Mouse (Mus musculus) forebrain, embryonic 14.5 days (tissue): ENCODE results near the gene Stx6. TPM values are rescaled to one million over a fixed set of nuclear protein-coding genes. Genes with fewer than 3 reads are reported as not detected.
A peak's percentile ranks its signal among the peaks of the same experiment; 100 is the strongest.

Experiments
- ATAC-seq: fragments of 200-750 bp; cut with Nextera tagmentation; 2 replicates; pipeline ENCODE4 v1.8.0; 2017; ENCODE audit warnings: mild to moderate bottlenecking, moderate library complexity
- DNase-seq: peaks from one replicate; pipeline ENCODE4 v3.0.0-alpha.2; 2015; ENCODE audit warnings: low spot score
- H3K27ac ChIP-seq: fragments of 300-500 bp; sonication (generic); 2 replicates; pipeline ENCODE4 v1.5.1; 2014; ENCODE audit warnings: low read depth, mild to moderate bottlenecking, control low read depth, low read length, moderate library complexity
- H3K27me3 ChIP-seq: fragments of 300-500 bp; sonication (generic); replicated peaks from 2 replicates; pipeline ENCODE4 v1.6.1; 2014; ENCODE audit warnings: low read length, control low read depth, mixed read lengths; ENCODE audit not compliant: control insufficient read depth, insufficient read depth
- H3K36me3 ChIP-seq: fragments of 300-500 bp; sonication (generic); 2 replicates; pipeline ENCODE4 v1.6.1; 2014; ENCODE audit warnings: low read length, control low read depth; ENCODE audit not compliant: control insufficient read depth, insufficient read depth
- H3K4me1 ChIP-seq: fragments of 300-500 bp; sonication (generic); 2 replicates; pipeline ENCODE4 v1.6.1; 2014; ENCODE audit warnings: antibody characterized with exemption, low read length, control low read depth; ENCODE audit not compliant: control insufficient read depth, insufficient read depth
- H3K4me2 ChIP-seq: fragments of 300-500 bp; sonication (generic); 2 replicates; pipeline ENCODE4 v1.6.1; 2014; ENCODE audit warnings: mild to moderate bottlenecking, control low read depth, low read length
- H3K4me3 ChIP-seq: fragments of 300-500 bp; sonication (generic); 2 replicates; pipeline ENCODE4 v1.5.1; 2014; ENCODE audit warnings: low read depth, low read length, control low read depth
- H3K9ac ChIP-seq: fragments of 300-500 bp; sonication (generic); 2 replicates; pipeline ENCODE4 v1.6.1; 2014; ENCODE audit warnings: mild to moderate bottlenecking, low read length, control low read depth, moderate library complexity
- H3K9me3 ChIP-seq: fragments of 300-500 bp; sonication (generic); replicated peaks from 2 replicates; pipeline ENCODE4 v1.6.1; 2016; ENCODE audit warnings: low read length, control low read depth, mixed read lengths; ENCODE audit not compliant: control insufficient read depth
- WGBS: fragments of 180-500 bp; shearing (Covaris S2); extraction: QIAGEN DNeasy Blood & Tissue Kit; methylation state at CpG from one replicate; pipeline ENCODE4 v1.1.7; 2014; 5-methylcytosine and 5-hydroxymethylcytosine counted together
- polyA plus RNA-seq: library from polyadenylated mRNA; unstranded; fragments of >200 nt; fragmentation: Nextera tagmentation; extraction: Ambion mirVana; gene quantifications from 2 replicates; pipeline ENCODE4 v1.2.1, GENCODE M21; 2014

Gene Stx6
- polyA plus RNA-seq, 1 experiment from 2014 or later = 97.7 TPM

DNA sequence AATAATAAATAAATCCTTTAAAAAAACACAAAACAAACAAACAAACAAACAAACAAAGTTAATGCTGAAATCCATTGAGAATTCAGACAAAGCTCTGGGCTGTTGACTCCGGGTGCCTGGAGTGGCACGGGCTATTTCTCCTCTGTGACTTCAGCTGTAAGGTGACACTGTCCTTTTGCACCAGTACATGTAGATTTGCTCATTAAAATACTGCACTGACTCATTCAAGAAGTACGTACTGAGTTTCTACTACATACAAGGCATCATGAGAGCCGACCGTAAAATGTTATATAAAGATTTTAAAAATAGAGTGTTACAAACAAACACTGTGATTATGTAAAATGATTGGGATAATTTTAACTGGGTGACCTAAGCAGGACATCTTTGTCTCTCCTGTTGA is 34.1 kb upstream of the Stx6 start:
- Histone ChIP-seq H3K27me3 (no peaks in the 10 kb centered on the region), H3K9me3 (no peaks in the 10 kb centered on the region), H3K4me1 (no peaks in the 10 kb centered on the region), H3K36me3 (no peaks in the 10 kb centered on the region), H3K27ac (no peak overlapping the region), H3K9ac (no peak overlapping the region), H3K4me3 (no peak overlapping the region), H3K4me2 (no peak overlapping the region)
- DNase-seq (no peak), ATAC-seq (no peak)
- WGBS = 92% methylated on average over 5 of the region's 5 CpGs

DNA sequence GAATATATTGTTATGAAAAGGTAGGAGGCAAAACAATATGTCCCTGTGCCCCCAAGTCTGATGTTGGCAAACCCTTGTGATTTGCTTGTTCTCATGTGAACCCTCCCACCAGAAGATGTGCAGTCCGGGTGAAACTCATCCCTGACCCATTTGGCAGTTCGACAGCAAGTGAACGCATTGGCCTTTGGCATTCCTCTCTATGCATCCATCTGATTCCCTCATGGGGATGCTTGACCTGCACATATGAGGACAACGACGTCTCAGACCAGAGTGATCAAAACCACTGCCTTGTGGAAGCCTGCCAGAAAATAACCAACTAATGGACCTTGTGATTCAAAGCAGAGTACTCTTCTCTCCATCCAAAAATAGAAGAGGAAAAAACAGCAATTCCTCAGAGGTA is 31.8 kb upstream of the Stx6 start:
- no peak for DNase-seq
- H3K27me3 ChIP-seq = no peaks in the 10 kb centered on the region
- WGBS = 90% methylated on average over 5 of the region's 5 CpGs

DNA sequence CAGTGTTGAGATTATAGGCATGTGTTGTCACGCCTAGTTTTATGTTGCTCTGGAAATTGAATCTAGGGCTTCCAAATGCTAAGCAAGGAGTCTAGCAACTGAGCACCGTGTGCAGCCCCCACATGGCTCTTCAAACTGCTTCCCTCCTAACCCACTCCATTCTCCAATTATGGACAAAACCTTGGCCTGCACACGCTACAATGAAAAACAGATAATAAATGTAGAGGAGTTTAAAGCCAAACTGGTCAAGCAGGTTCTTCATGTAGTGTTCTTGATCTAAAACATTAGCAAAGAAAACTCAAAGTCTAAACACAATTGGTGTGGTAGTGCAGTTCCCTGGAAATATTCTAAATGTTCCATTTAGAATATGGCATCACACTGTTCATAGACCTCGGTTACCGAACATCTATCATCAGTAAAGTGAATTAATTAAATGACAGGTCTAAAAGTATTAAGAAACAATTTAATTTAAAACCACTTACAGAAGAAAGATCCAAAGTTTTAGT is 31.0 kb upstream of the Stx6 start:
- Histone ChIP-seq H3K4me1 (no peaks in the 10 kb centered on the region), H3K9me3 (no peaks in the 10 kb centered on the region), H3K4me3 (no peak overlapping the region), H3K9ac (no peak overlapping the region), H3K36me3 (no peaks in the 10 kb centered on the region), H3K4me2 (no peak overlapping the region), H3K27me3 (no peaks in the 10 kb centered on the region), H3K27ac (no peak overlapping the region)
- no peak for DNase-seq
- no peak for ATAC-seq
- WGBS = 90% methylated on average over 5 of the region's 5 CpGs

More for the DNA sequence above, 31.8 kb upstream of the Stx6 start:
- no peak overlapping the region for H3K4me2 ChIP-seq
- no peaks in the 10 kb centered on the region for H3K4me1 ChIP-seq
- H3K27ac ChIP-seq = no peak overlapping the region
- H3K9me3 ChIP-seq = no peaks in the 10 kb centered on the region
- ATAC-seq = no peak
- H3K9ac ChIP-seq = no peak overlapping the region
- H3K4me3 ChIP-seq = no peak overlapping the region
- H3K36me3 ChIP-seq = no peaks in the 10 kb centered on the region

DNA sequence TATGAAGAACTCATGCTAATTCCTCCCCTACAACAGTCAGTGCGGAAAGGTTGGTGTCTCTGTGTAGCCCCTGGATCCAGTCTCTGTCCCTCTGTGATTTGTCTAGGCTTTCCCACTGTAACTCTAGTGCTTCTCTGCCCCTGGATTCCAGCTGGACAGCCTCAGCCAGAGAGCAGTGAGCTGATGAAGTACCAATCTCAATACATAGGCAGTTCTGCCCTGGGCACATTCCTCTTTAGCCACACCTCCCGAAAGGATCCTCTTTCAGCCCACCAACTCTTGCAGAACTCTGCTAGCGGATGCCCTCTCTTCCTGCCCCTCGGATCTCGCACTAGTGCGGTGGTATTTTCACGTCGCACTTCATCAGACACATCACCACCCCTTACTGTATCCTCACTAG is 23.6 kb upstream of the Stx6 start:
- DNase-seq (no peak), ATAC-seq (no peak)
- H3K9ac ChIP-seq = no peak overlapping the region
- no peak overlapping the region for H3K4me2 ChIP-seq
- no peaks in the 10 kb centered on the region for H3K27me3 ChIP-seq
- H3K36me3 ChIP-seq = no peaks in the 10 kb centered on the region
- WGBS = 65% methylated on average over 8 of the region's 8 CpGs
- no peaks in the 10 kb centered on the region for H3K9me3 ChIP-seq
- no peaks in the 10 kb centered on the region for H3K4me1 ChIP-seq
- no peak overlapping the region for H3K27ac ChIP-seq
- no peak overlapping the region for H3K4me3 ChIP-seq

DNA sequence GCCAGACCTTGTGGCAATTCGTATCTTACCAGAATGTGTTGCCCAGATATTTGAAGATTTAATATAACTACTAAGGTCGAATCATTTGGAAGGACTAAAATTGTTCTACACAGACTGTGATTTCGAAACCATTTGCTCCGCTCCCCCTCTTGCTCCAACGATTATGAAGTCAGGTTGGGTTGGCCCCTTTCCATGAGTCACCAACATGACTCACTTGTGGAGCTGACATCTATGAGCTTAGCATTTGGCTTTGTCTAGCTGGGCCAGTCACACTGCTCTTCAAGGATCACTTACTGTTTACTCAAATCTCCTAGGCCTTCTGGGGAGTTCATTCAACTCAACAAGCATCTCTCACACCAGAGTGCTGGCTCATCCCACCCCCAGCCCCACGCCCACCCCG is 19.7 kb upstream of the Stx6 start:
- no peak for DNase-seq
- Histone ChIP-seq H3K27ac (no peak overlapping the region), H3K27me3 (no peaks in the 10 kb centered on the region), H3K4me1 (no peaks in the 10 kb centered on the region), H3K9ac (no peak overlapping the region), H3K36me3 (no peaks in the 10 kb centered on the region), H3K4me3 (no peak overlapping the region), H3K4me2 (no peak overlapping the region), H3K9me3 (no peaks in the 10 kb centered on the region)
- no peak for ATAC-seq
- WGBS = 94% methylated on average over 7 of the region's 7 CpGs

DNA sequence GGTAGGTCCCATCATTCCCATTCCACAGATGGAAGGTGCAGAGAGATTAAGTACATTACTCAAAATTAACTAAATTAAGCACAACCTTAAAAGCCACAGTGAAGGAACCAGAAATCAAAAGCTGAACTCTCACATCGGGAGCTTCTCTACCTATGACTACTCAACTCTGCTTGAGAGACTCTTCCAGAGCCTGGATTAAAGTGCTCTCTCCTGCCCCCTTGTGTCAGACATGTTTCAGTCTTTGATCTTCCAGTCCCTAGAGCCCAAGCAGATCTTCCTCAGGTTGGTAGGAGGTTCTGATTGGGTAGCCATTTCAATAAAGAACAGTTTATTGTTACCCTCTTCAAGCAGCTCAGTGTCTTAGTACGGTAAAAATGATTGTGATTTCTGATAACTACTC is 18.4 kb upstream of the Stx6 start:
- Histone ChIP-seq H3K4me2 (no peak overlapping the region), H3K9me3 (no peaks in the 10 kb centered on the region), H3K4me1 (no peaks in the 10 kb centered on the region), H3K9ac (no peak overlapping the region), H3K36me3 (no peaks in the 10 kb centered on the region), H3K4me3 (no peak overlapping the region), H3K27ac (no peak overlapping the region), H3K27me3 (no peaks in the 10 kb centered on the region)
- WGBS = 77% methylated on average over 2 of the region's 2 CpGs
- peak; percentile 34 for DNase-seq
- no peak for ATAC-seq

DNA sequence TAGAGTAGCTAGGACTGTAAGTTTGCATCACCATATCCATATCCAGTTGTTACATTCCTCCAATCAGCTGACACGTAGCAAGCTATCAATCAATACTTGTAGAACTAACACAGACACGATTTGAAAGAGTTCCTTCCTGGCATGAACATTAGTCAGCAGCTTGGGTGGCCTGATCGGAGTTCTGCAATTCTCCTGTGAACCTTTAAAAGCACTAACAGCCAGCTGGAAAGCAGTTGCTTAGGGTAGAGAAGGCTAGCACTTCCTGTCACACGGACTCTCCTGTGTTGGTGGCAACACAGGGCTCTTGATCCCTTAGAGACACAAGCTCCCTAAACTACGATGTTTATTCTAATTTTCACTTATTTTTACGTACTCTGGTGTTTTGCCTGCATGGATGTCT is 12.9 kb upstream of the Stx6 start:
- Histone ChIP-seq H3K4me1 (no peaks in the 10 kb centered on the region), H3K27me3 (no peaks in the 10 kb centered on the region), H3K9me3 (no peaks in the 10 kb centered on the region), H3K4me2 (no peak overlapping the region), H3K27ac (no peak overlapping the region), H3K4me3 (no peak overlapping the region), H3K9ac (no peak overlapping the region), H3K36me3 (no peaks in the 10 kb centered on the region)
- DNase-seq (no peak), ATAC-seq (no peak)
- WGBS = 76% methylated on average over 6 of the region's 6 CpGs

DNA sequence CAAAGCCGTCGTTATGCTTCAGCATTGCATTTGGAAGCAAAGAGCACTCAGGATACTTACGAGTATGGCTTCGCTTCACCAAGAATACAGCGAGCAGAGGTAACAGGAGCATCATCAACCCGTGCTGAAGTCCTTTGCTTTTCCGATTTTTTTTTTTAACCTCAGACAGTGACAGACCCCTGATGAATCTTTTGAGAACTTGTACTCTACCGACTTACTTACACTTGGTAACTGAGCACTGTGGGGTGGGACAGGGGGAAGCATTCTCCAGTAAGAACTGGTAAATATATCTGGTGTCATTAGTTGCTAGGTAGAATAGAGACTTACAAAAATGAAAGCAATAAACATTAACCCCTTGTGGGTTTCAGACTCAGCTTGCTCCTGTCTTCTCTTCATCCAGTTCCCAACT is 11.9 kb upstream of the Stx6 start, which contains the start of gene Mr1:
Gene Mr1 (minus strand): TSS at position 243 of the 409 bp plus-strand sequence.
- Histone ChIP-seq H3K4me2 (no peak within 1 kb of the TSS), H3K27ac (no peak within 1 kb of the TSS), H3K4me1 (no peaks in the 10 kb centered on the region), H3K36me3 (no peaks in the 10 kb centered on the region), H3K4me3 (no peak within 1 kb of the TSS), H3K9ac (no peak within 1 kb of the TSS), H3K9me3 (no peaks in the 10 kb centered on the region), H3K27me3 (no peaks in the 10 kb centered on the region)
- peak; percentile 89 for DNase-seq
- 56% methylated on average over 8 of the region's 8 CpGs for WGBS
- peak; percentile 68 for ATAC-seq

DNA sequence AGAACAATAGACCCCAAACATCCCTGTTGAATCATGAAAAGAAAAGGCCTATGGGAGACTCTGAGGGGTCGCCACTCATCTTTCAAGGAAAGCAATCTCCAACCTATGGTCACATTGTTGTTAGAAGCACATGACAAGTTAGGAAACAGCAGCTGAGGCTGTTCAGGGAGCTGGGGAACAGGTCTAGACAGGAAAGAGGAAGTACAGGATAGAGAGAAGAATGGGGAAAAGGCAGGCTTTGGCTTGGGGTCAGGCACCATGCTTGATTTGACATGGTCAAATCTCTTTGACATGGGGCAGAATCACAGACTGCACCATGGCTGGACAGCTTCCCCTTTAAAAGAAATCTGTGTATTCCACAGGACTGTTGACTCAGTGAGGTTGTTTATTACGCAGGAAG is 11.3 kb upstream of the Stx6 start:
- 86% methylated on average over 2 of the region's 2 CpGs for WGBS
- Histone ChIP-seq H3K4me2 (no peak overlapping the region), H3K36me3 (no peaks in the 10 kb centered on the region), H3K27ac (no peak overlapping the region), H3K4me1 (no peaks in the 10 kb centered on the region), H3K9me3 (no peaks in the 10 kb centered on the region), H3K4me3 (no peak overlapping the region), H3K27me3 (no peaks in the 10 kb centered on the region), H3K9ac (no peak overlapping the region)
- ATAC-seq = no peak
- DNase-seq = no peak
